Mouse (Mus musculus) brain, embryonic 14.5 days (tissue): Measurements from ENCODE around the gene Mctp1.

Source experiments
- CTCF ChIP-seq: fragments of 200-500 bp; IDR thresholded peaks from 2 replicates; pipeline ENCODE4 v1.5.1; 2012; ENCODE audit warnings: inconsistent platforms, mild to moderate bottlenecking, moderate library complexity, borderline replicate concordance; ENCODE audit not compliant: insufficient read depth, insufficient read length; ENCODE audit errors: extremely low read depth
- POLR2A ChIP-seq: fragments of 200-500 bp; IDR thresholded peaks from 2 replicates; pipeline ENCODE4 v1.6.1; 2012; ENCODE audit warnings: mild to moderate bottlenecking, inconsistent platforms, borderline replicate concordance; ENCODE audit not compliant: poor library complexity, insufficient read depth, insufficient read length, severe bottlenecking; ENCODE audit errors: extremely low read depth

GRCm38 (mm10) chr13:76384664-76385435 lies 515 bp downstream of the Mctp1 start:
- TF ChIP-seq CTCF: peak; percentile 63
- no peak for TF ChIP-seq POLR2A
